Mouse (Mus musculus): ENCODE data around the gene Mbd4.

Mbd4 gene

GRCm38 (mm10) chr6:115808488-115809231 is 44.5 kb downstream of the Mbd4 start, which contains the start of gene Rpl32:
Rpl32 (minus strand) TSS chr6:115808747.
- peak; percentile 89 to 90 for DNase-seq

DNA sequence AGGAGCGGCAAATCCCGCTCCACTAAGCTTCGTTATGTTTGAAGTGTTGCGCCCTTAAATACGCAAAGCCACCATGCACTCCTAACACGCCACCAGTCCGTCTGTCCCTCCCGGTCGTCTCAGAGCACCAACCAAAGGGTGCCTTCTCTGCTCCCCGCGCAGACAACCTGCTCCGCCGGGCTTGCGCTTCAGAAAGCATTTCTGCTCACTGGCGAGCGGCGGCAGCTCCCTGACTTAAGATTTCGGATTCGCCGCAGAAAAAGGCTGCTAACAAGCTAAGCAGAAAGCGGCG is 45.0 kb downstream of the Mbd4 start:
- DNase-seq = no peak

GRCm38 (mm10) chr6:115807464-115808195 is 45.5 kb downstream of the Mbd4 start:
- no peak for DNase-seq

DNA sequence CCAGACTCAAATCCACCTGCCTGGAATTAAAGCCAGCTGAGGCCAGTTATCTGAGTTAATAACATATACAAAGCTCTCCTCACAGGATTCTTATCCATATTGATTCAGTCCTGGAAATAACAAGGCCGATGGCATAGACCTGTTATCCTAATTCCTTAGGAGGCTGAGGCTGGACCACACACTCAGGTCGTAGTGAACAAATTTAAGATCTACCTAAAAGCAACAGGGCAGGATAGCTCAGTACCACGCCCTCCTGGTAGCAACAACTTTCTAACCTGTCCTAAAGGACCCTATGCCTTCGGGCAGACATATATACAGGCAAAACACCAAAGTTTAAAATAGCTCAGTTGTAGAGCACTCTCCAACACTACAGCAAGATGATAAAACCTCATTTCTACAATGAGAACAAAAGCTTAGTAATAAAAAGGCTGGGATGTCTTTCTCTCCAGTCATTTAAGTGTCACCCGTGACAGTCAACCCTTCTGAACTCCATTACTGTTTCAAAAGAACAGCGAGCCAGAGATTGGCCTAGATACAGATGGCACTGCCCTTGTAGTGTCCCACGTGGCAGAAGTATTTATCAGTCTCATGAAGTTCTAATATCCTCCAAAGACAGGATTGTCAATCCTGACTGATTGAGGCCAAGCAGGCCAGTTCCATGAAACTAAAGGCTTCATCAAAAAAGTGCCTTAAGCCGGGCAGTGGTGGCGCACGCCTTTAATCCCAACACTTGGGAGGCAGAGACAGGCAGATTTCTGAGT is 48.6 kb downstream of the Mbd4 start:
- no peak for DNase-seq

DNA sequence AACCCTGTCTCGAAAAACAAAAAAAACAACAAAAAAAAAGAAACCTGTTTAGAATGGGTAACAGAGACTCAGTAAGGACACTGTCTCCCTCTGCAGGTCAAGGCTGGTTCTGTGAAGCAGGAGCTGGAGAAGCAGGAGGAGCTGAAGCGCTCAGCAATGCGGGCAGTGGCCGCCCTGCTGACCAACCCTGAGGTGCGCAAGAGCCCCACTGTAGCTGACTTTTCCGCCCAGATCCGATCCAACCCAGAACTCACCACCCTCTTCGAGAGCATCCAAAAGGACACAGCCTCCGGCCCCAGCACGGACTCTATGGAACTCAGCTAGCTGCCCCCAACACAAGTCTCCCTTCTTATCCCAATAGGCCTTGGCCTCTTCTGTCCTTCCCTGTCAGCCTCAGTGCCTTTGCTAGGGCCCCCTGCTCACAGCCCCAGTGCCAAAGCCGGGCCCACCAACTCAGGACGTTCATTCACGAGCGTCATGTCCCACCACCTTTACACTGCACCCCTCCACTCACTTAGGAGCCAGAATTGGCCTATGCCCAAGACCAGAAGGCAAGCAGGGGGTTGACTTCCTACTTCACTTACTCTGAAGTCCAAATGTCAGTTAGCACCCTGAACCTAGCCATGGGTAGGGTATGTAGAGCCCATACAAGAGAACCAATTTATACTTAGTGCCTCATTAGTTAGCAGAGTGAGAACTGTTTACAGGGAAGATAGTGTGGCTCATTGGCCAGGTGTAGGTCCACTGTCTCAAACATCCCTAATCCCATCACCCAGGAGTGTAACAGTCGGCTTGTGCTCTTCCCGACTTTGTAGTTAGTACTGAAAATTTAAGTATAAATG is 49.4 kb downstream of the Mbd4 start:
- peak; percentile 80 to 90 for DNase-seq

GRCm38 (mm10) chr6:115801811-115802210 is 51.4 kb downstream of the Mbd4 start:
- DNase-seq = no peak

GRCm38 (mm10) chr6:115792691-115793215 is 60.4 kb downstream of the Mbd4 start:
- DNase-seq = peak in 1 of 2 experiments; percentile 74

DNA sequence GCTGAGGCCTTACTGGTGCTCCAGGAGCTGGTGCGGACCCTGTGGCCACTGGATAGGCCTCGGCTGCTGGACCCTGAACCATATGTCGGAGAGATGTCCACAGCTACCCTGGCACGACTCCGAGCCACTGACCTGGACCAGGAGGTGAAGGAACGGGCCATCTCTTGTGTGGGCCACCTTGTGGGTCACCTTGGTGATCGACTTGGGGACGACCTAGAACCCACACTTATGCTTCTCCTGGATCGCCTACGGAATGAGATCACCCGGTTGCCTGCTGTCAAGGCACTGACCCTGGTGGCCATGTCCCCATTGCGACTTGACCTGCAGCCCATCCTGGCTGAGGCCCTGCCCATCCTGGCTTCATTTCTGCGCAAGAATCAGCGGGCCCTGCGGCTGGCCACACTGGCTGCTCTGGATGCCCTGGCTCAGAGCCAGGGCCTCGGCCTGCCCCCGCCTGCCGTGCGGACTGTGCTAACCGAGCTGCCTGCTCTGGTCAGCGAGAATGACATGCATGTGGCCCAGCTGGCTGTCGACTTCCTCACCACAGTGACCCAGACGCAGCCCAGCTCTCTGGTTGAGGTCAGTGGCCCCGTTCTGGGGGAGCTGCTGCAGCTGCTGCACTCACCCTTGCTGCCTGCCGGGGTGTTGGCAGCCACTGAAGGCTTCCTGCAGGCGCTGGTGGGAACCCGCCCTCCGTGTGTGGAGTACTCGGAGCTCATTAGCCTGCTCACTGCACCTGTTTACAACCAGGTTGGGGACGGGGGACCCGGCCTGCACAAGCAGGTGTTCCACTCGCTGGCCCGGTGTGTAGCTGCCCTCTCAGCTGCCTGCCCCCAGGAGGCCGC is 61.1 kb downstream of the Mbd4 start:
- DNase-seq = peak; percentile 68 to 73

DNA sequence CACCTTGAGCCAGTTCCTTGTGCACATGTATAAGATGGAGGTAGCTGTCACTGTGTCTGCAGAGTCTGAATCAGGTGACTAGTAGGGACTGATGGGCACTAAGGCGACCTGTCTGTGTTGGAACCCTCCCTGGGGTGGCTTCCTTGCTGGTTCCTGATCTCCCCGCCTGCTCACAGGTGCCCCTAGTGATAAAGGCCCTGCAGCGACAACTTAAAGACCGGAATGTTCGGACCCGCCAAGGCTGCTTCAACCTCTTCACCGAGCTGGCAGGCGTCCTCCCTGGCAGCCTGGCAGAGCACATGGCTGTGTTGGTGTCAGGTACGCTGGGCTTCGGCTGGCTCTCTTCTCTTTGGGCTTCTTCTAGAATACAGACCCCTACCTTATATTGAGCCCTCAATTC is 62.2 kb downstream of the Mbd4 start:
- peak; percentile 26 to 43 for DNase-seq

Measured in cerebellum, postnatal 14 days (tissue).